Mouse (Mus musculus): ENCODE results near the gene Plekhh2. TPM values are rescaled to one million over a fixed set of nuclear protein-coding genes. Genes with fewer than 3 reads are reported as not detected.

Plekhh2 gene
- polyA plus RNA-seq, 1 experiment from 2014 or later: 6.1 TPM

DNA sequence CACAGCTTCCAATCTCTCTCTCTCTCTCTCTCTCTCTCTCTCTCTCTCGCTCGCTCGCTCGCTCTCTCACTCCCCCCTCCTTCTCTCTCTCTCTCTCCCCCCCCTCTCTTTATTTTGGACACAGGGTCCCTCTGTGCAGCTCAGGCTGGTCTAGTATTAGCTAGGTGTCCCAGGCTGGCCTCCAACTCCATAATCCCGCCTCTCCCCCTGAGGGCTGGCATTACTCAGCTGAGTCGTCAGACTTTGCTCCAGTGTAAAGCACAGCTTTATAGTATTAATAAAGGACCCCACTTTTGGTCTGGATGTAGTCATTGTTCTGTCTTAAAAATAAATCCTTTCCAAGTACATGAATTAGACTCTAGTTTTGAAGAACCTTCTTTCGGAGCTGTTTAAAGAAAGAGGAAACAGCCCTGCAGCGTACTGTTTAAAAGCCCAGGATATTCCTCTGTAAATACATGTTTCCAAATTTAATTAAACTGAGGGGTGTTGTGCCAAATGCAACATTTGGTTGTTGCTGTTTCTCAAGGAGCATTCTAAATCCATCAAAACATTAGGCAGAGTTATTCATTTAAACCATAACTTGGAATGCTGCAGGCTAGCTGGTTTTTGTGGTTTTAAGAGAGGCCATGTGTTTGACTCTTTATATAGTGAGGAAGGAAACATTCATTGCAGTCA lies 70.2 kb downstream of the Plekhh2 start:
- peaks cover 27% of the 10 kb centered on the region for H3K4me1 ChIP-seq
- no peak overlapping the region for H3K4me3 ChIP-seq
- no peaks in the 10 kb centered on the region for H3K9me3 ChIP-seq
- 0 out of 2 replicates have a peak, but pooled peaks cover 5% of the 10 kb centered on the region for H3K36me3 ChIP-seq (replicated peaks)
- no peak overlapping the region for H3K27ac ChIP-seq (replicated peaks)
- no peaks in the 10 kb centered on the region for H3K27me3 ChIP-seq (replicated peaks; ENCODE audit: low read depth, poor library complexity, severe bottlenecking)
- 66% methylated on average over 8 of the region's 8 CpGs for WGBS
- DNase-seq (ENCODE audit: low spot score): no peak

DNA sequence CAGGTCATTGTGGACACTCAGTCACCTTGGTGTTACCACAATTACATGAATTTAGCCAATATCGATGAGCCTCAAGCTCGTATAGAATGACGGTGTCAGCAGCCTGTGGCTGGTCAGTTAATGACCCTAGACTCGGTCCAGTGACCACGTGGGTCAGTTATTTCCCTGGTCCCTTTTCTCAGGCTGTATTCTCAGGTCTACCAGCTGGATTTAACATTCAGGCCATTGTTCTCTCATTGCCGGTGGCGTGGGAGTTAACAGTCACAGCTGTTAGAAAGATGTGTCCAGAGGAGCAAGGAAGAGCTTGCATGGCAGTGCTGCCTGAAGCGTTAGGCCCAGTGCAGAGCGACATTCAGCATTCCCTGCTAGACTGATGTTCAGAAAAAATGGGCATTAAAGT lies 72.4 kb downstream of the Plekhh2 start:
- Histone ChIP-seq H3K9me3 (no peaks in the 10 kb centered on the region), H3K27me3 (replicated peaks; ENCODE audit: low read depth, poor library complexity, severe bottlenecking) (no peaks in the 10 kb centered on the region), H3K36me3 (replicated peaks) (peaks cover 9% of the 10 kb centered on the region; the same call in 1 of the 2 replicates), H3K27ac (replicated peaks) (no peak overlapping the region), H3K4me3 (no peak overlapping the region), H3K4me1 (peaks cover 24% of the 10 kb centered on the region)
- DNase-seq (ENCODE audit: low spot score): no peak
- 56% methylated on average over 9 of the region's 9 CpGs for WGBS

DNA sequence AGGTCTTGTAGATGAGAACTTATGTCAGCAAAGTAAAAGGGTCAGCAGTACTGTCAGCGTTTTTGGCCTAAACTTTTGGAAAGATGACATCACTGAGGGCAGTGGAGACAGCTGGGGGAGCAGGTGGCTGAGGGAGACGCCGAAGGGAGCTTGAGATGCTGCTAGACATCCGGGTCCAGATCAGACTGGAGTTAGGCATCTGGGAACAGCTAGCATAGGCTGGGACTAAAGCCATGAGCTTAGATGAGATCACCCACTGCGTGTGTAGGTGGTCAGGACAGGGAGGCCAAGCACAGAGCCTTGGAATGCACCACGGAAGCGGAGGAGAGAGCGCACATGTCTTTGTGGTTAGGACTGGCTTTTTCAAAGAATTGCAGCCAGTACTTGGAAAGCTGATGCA lies 73.4 kb downstream of the Plekhh2 start:
- WGBS: 82% methylated on average over 8 of the region's 8 CpGs
- H3K9me3 ChIP-seq: no peaks in the 10 kb centered on the region
- H3K27me3 ChIP-seq (replicated peaks; ENCODE audit: low read depth, poor library complexity, severe bottlenecking): no peaks in the 10 kb centered on the region
- H3K4me1 ChIP-seq: peaks cover 19% of the 10 kb centered on the region
- DNase-seq (ENCODE audit: low spot score): no peak
- H3K4me3 ChIP-seq: no peak overlapping the region
- no peak overlapping the region for H3K27ac ChIP-seq (replicated peaks)
- peaks cover 19% of the 10 kb centered on the region; the same call in 1 of the 2 replicates for H3K36me3 ChIP-seq (replicated peaks)

- no peaks in the 10 kb centered on the region for H3K9me3 ChIP-seq
- H3K27ac ChIP-seq (replicated peaks): no peak overlapping the region
- H3K4me1 ChIP-seq: no peaks in the 10 kb centered on the region
- no peak overlapping the region for H3K4me3 ChIP-seq
- no peak for DNase-seq (ENCODE audit: low spot score)
- no peaks in the 10 kb centered on the region for H3K27me3 ChIP-seq (replicated peaks; ENCODE audit: low read depth, poor library complexity, severe bottlenecking)
- H3K36me3 ChIP-seq (replicated peaks): peaks cover 53% of the 10 kb centered on the region
- WGBS: 95% methylated on average over 7 of the region's 7 CpGs
Measured at GRCm38 (mm10) chr17:84590065-84590464, 78.4 kb downstream of the Plekhh2 start.

GRCm38 (mm10) chr17:84591431-84592150 lies 79.9 kb downstream of the Plekhh2 start:
- Histone ChIP-seq H3K4me3 (no peak overlapping the region), H3K9me3 (no peaks in the 10 kb centered on the region), H3K27ac (replicated peaks) (no peak overlapping the region), H3K4me1 (no peaks in the 10 kb centered on the region), H3K36me3 (replicated peaks) (peaks cover 56% of the 10 kb centered on the region), H3K27me3 (replicated peaks; ENCODE audit: low read depth, poor library complexity, severe bottlenecking) (no peaks in the 10 kb centered on the region)
- DNase-seq (ENCODE audit: low spot score): no peak
- WGBS: 92% methylated on average over 16 of the region's 16 CpGs

GRCm38 (mm10) chr17:84596015-84596441 lies 84.3 kb downstream of the Plekhh2 start:
- Histone ChIP-seq H3K27me3 (replicated peaks; ENCODE audit: low read depth, poor library complexity, severe bottlenecking) (no peaks in the 10 kb centered on the region), H3K27ac (replicated peaks) (no peak overlapping the region; the same call in 1 of the 2 replicates), H3K9me3 (no peaks in the 10 kb centered on the region), H3K4me1 (peaks cover 14% of the 10 kb centered on the region; the same call in 1 of the 2 replicates), H3K36me3 (replicated peaks) (peaks cover 35% of the 10 kb centered on the region), H3K4me3 (no peak overlapping the region)
- no peak for DNase-seq (ENCODE audit: low spot score)
- 63% methylated on average over 10 of the region's 10 CpGs for WGBS

- 63% methylated on average over 7 of the region's 7 CpGs for WGBS
- Histone ChIP-seq H3K36me3 (replicated peaks) (peaks cover 32% of the 10 kb centered on the region), H3K27me3 (replicated peaks; ENCODE audit: low read depth, poor library complexity, severe bottlenecking) (no peaks in the 10 kb centered on the region), H3K9me3 (no peaks in the 10 kb centered on the region), H3K4me1 (peaks cover 14% of the 10 kb centered on the region; the same call in 1 of the 2 replicates), H3K4me3 (no peak overlapping the region), H3K27ac (replicated peaks) (no peak overlapping the region)
- DNase-seq (ENCODE audit: low spot score): no peak
Measured at GRCm38 (mm10) chr17:84596501-84596900, 84.8 kb downstream of the Plekhh2 start.

GRCm38 (mm10) chr17:84597859-84598258 lies 86.2 kb downstream of the Plekhh2 start:
- Histone ChIP-seq H3K27ac (replicated peaks) (no peak overlapping the region), H3K27me3 (replicated peaks; ENCODE audit: low read depth, poor library complexity, severe bottlenecking) (no peaks in the 10 kb centered on the region), H3K36me3 (replicated peaks) (peaks cover 24% of the 10 kb centered on the region), H3K4me3 (no peak overlapping the region), H3K4me1 (peaks cover 14% of the 10 kb centered on the region; the same call in 1 of the 2 replicates), H3K9me3 (no peaks in the 10 kb centered on the region)
- DNase-seq (ENCODE audit: low spot score): no peak
- WGBS: 92% methylated on average over 12 of the region's 12 CpGs

GRCm38 (mm10) chr17:84598928-84599327 lies 87.2 kb downstream of the Plekhh2 start:
- peaks cover 16% of the 10 kb centered on the region for H3K4me1 ChIP-seq
- no peak overlapping the region for H3K4me3 ChIP-seq
- no peak for DNase-seq (ENCODE audit: low spot score)
- peak overlapping the region; percentile 24; the same call in 1 of the 2 replicates for H3K27ac ChIP-seq (replicated peaks)
- H3K36me3 ChIP-seq (replicated peaks): peaks cover 13% of the 10 kb centered on the region
- 75% methylated on average over 7 of the region's 7 CpGs for WGBS
- no peaks in the 10 kb centered on the region for H3K27me3 ChIP-seq (replicated peaks; ENCODE audit: low read depth, poor library complexity, severe bottlenecking)
- no peaks in the 10 kb centered on the region for H3K9me3 ChIP-seq

DNA sequence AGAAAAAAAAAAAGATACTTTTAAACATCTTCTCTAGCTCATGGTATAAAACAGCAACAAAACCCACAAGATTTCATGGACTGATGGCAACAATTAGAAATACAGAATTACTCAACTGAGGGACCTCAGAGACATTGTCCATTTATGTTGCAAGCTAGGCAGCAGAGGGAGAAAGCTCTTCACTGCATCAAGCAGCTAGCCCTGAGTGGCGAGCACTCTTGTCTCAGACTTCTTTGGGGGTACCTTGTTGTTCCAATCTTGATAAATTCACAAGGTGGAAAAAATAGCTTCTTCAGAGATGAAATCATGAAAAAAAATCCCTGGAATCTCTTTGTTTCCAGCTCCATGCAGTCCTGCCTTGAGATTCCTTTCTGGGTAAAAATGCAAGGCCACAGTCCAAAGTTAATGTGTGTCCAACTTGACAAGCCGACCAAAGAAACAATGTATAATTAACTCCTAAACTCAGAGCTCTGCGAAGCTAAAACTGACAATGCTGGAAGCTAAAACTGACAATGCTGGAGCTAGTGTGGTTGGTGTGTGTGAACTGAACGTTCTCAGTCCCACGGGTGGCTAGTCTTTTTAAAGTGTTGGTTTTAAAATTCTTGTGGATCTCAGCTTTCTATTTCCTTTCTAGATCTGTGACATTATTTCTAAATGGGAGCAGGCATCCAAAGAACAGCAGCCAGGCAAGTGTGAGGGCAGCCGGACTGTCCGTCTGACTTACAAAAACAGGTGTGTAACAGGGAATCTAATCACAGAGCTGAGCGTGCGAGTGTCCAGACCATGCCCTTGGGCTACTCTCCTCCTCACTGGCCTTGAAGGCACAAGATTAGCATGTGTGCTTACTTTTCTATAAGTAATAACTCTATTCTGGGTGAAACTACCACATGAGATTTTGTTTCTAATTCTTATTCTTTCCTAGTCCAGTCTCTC lies 88.6 kb downstream of the Plekhh2 start:
- H3K4me3 ChIP-seq: no peak overlapping the region
- DNase-seq (ENCODE audit: low spot score): no peak

GRCm38 (mm10) chr17:84601805-84602204 lies 90.1 kb downstream of the Plekhh2 start:
- H3K36me3 ChIP-seq (replicated peaks): peaks cover 3% of the 10 kb centered on the region; the same call in 1 of the 2 replicates
- no peak overlapping the region for H3K4me3 ChIP-seq
- H3K4me1 ChIP-seq: peaks cover 18% of the 10 kb centered on the region
- no peaks in the 10 kb centered on the region for H3K27me3 ChIP-seq (replicated peaks; ENCODE audit: low read depth, poor library complexity, severe bottlenecking)
- WGBS: 91% methylated on average over 5 of the region's 5 CpGs
- H3K9me3 ChIP-seq: no peaks in the 10 kb centered on the region
- H3K27ac ChIP-seq (replicated peaks): no peak overlapping the region
- no peak for DNase-seq (ENCODE audit: low spot score)

More for the DNA sequence above, 88.6 kb downstream of the Plekhh2 start:
- Histone ChIP-seq H3K4me1 (peaks cover 18% of the 10 kb centered on the region), H3K9me3 (no peaks in the 10 kb centered on the region), H3K27ac (replicated peaks) (no peak overlapping the region), H3K27me3 (replicated peaks; ENCODE audit: low read depth, poor library complexity, severe bottlenecking) (no peaks in the 10 kb centered on the region), H3K36me3 (replicated peaks) (peaks cover 3% of the 10 kb centered on the region)
- 79% methylated on average over 9 of the region's 9 CpGs for WGBS

DNA sequence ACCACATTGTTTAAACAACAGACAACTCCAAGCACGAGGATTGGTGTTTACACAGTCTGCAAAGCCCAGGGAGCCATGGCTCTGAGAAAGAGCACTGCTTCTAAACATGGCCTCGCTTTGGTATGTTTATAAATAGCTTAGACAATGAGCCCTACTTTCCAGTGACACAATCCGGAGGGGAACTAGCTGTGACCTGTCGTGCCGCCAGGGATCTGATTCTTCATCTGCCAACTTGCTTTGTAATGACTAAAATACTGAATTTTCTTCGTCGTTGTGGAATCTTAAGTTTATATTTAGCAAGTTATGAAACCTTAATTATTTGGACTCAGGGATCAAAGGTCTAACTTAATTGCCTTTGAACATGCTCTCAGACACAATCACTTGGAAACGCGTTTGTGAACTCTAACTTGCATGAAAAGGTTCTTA lies 91.5 kb downstream of the Plekhh2 start:
- Histone ChIP-seq H3K9me3 (no peaks in the 10 kb centered on the region), H3K4me3 (no peak overlapping the region), H3K27ac (replicated peaks) (no peak overlapping the region), H3K4me1 (peaks cover 18% of the 10 kb centered on the region), H3K36me3 (replicated peaks) (peaks cover 3% of the 10 kb centered on the region; the same call in 1 of the 2 replicates), H3K27me3 (replicated peaks; ENCODE audit: low read depth, poor library complexity, severe bottlenecking) (no peaks in the 10 kb centered on the region)
- DNase-seq (ENCODE audit: low spot score): no peak
- WGBS: 74% methylated on average over 9 of the region's 9 CpGs
